8 mouse cellular contexts compared by ENCODE assay signal in genomic region chr13:41606081-41607000, GRCm38 (mm10). TPM values are rescaled to one million over a fixed set of nuclear protein-coding genes. Genes with fewer than 3 reads are reported as not detected.
DNase-seq lines count a peak whose midpoint lies in the region; ATAC-seq and TF ChIP-seq lines count a peak whose summit lies in the region.

No protein-coding gene starts in this region.

- ATAC-seq in intestine, postnatal 0 days = peak; percentile 41
- peak; percentile 32 for ATAC-seq in liver, embryonic 11.5 days (replicated peaks; ENCODE audit: low FRiP score)
- ATAC-seq in neural tube, embryonic 11.5 days (ENCODE audit: insufficient read depth, low FRiP score, low TSS enrichment) = peak; percentile 22

- H3K36me3 ChIP-seq in intestine, postnatal 0 days (ENCODE audit: control insufficient read depth, insufficient read depth) = no peaks in the 10 kb centered on the region
- no peaks in the 10 kb centered on the region for H3K36me3 ChIP-seq in liver, embryonic 11.5 days (ENCODE audit: control insufficient read depth, insufficient read depth, low read length)
- no peaks in the 10 kb centered on the region for H3K36me3 ChIP-seq in neural tube, embryonic 11.5 days (ENCODE audit: control insufficient read depth, insufficient read depth, low read length)

- intact Hi-C loops in gastrocnemius, postnatal 36 days (cut with DNase I) = no loop called here

- H3K27me3 ChIP-seq in intestine, postnatal 0 days (replicated peaks; ENCODE audit: control insufficient read depth, insufficient read depth, low read length) = no peaks in the 10 kb centered on the region
- no peaks in the 10 kb centered on the region for H3K27me3 ChIP-seq in liver, embryonic 11.5 days (replicated peaks; ENCODE audit: control insufficient read depth, insufficient read depth, low read length)
- no peaks in the 10 kb centered on the region for H3K27me3 ChIP-seq in neural tube, embryonic 11.5 days (ENCODE audit: control insufficient read depth, insufficient read depth, low read length)

- peak overlapping the region; percentile 87 for H3K4me2 ChIP-seq in intestine, postnatal 0 days (replicated peaks; ENCODE audit: low read depth)
- peak overlapping the region; percentile 81 for H3K4me2 ChIP-seq in liver, embryonic 11.5 days
- peak overlapping the region; percentile 75 for H3K4me2 ChIP-seq in neural tube, embryonic 11.5 days (ENCODE audit: low read depth)

- H3K4me1 ChIP-seq in intestine, postnatal 0 days (replicated peaks; ENCODE audit: control insufficient read depth, insufficient read depth, low read length) = 0 out of 2 replicates have a peak, but pooled peaks cover 3% of the 10 kb centered on the region
- no peaks in the 10 kb centered on the region; the same call in none of the 2 replicates for H3K4me1 ChIP-seq in liver, embryonic 11.5 days (replicated peaks; ENCODE audit: control insufficient read depth, insufficient read depth, low read length)
- 0 out of 2 replicates have a peak, but pooled peaks cover 4% of the 10 kb centered on the region for H3K4me1 ChIP-seq in neural tube, embryonic 11.5 days (ENCODE audit: control insufficient read depth, insufficient read depth, low read length)

- H3K27ac ChIP-seq in intestine, postnatal 0 days (ENCODE audit: low read depth, low read length) = peak overlapping the region; percentile 99
- H3K27ac ChIP-seq in liver, embryonic 11.5 days (ENCODE audit: low read depth, low read length) = peak overlapping the region; percentile 80
- H3K27ac ChIP-seq in neural tube, embryonic 11.5 days (ENCODE audit: low read depth, low read length) = peak overlapping the region; percentile 85

- H3K4me3 ChIP-seq in intestine, postnatal 0 days (ENCODE audit: low read depth, low read length) = peak overlapping the region; percentile 92
- peak overlapping the region; percentile 97 for H3K4me3 ChIP-seq in liver, embryonic 11.5 days (ENCODE audit: low read depth, low read length)
- H3K4me3 ChIP-seq in neural tube, embryonic 11.5 days (ENCODE audit: low read depth, low read length) = peak overlapping the region; percentile 93

- peak overlapping the region; percentile 96 for H3K9ac ChIP-seq in intestine, postnatal 0 days (ENCODE audit: low read depth, low read length)
- peak overlapping the region; percentile 82 for H3K9ac ChIP-seq in liver, embryonic 11.5 days (ENCODE audit: low read depth, low read length)
- peak overlapping the region; percentile 94 for H3K9ac ChIP-seq in neural tube, embryonic 11.5 days (ENCODE audit: low read length)

- peak; percentile 70 for DNase-seq in 416B (ENCODE audit: low read depth)
- DNase-seq in adipocyte (ENCODE audit: low spot score) = peak; percentile 56
- DNase-seq in embryo, embryonic 10.5 days (ENCODE audit: low spot score) = peak; percentile 50
- DNase-seq in gastrocnemius, postnatal 36 days = peak; percentile 22 to 60
- DNase-seq in liver, embryonic 11.5 days (ENCODE audit: low spot score) = peak; percentile 56
- peak; percentile 52 for DNase-seq in neural tube, embryonic 11.5 days (ENCODE audit: low spot score)
- DNase-seq in testis, postnatal 14 days (ENCODE audit: low spot score) = peak; percentile 74

- H3K9me3 ChIP-seq in intestine, postnatal 0 days (ENCODE audit: control insufficient read depth) = no peaks in the 10 kb centered on the region
- H3K9me3 ChIP-seq in liver, embryonic 11.5 days (ENCODE audit: control insufficient read depth, low read length) = no peaks in the 10 kb centered on the region
- H3K9me3 ChIP-seq in neural tube, embryonic 11.5 days (ENCODE audit: control insufficient read depth, low read length) = no peaks in the 10 kb centered on the region

- no peak for TF ChIP-seq CTCF in intestine, postnatal 0 days (IDR thresholded peaks at IDR 0.05; ENCODE audit: low read depth)

- 2% methylated on average over 54 of the region's 67 CpGs for WGBS in intestine, postnatal 0 days
- WGBS in liver, embryonic 11.5 days = 2% methylated on average over 64 of the region's 67 CpGs
- 4% methylated on average over 44 of the region's 67 CpGs for WGBS in neural tube, embryonic 11.5 days

RNA-seq across cellular contexts. Expression of gene Tmem170b, which starts 0.6 kb away (rescaled TPM):
- 10 to 100 TPM; 20.9 to 21.7 TPM for total RNA-seq in gastrocnemius, postnatal 36 days (2021)
- 7.7 and 8.9 TPM in 2 replicates for polyA plus RNA-seq in intestine, postnatal 0 days (2015; fragmentation: Nextera tagmentation; extraction: Ambion mirVana)
- 11.4 and 12.1 TPM in 2 replicates for polyA plus RNA-seq in liver, embryonic 11.5 days (2014; fragmentation: Nextera tagmentation; extraction: Ambion mirVana)
- polyA plus RNA-seq in neural tube, embryonic 11.5 days (2014; fragmentation: Nextera tagmentation; extraction: Ambion mirVana) = 24.5 and 25.9 TPM in 2 replicates

Comparison
In these comparisons a context has a peak if more than half of its experiments do, and no peak if none do; other contexts are left out.
1. Peak in every context shown above with its lines: DNase-seq, ATAC-seq, H3K4me3 ChIP-seq and H3K27ac ChIP-seq.